Comparison of ENCODE assay signal across 29 mouse cellular contexts in genomic region chr8:22207535-22207934, GRCm38 (mm10). TPM values are rescaled to one million over a fixed set of nuclear protein-coding genes. Genes with fewer than 3 reads are reported as not detected.
DNase-seq lines count a peak whose midpoint lies in the region; ATAC-seq and TF ChIP-seq lines count a peak whose summit lies in the region.
"Had no signal": no experiment of that assay in that cellular context is flagged by ENCODE, and none has a peak within 500 bp of the region (broad histone marks: within the 10 kb centered on the region; RNA-seq: fewer than 3 reads in every experiment).

No protein-coding gene starts in this region.

- H3K4me2 ChIP-seq in heart, embryonic 16.5 days (ENCODE audit: low read depth, low read length), result no peak overlapping the region
- no peak overlapping the region for H3K4me2 ChIP-seq in lung, embryonic 16.5 days (ENCODE audit: low read depth, low read length)
- H3K4me2 ChIP-seq: embryonic facial prominence, embryonic 15.5 days; forebrain, embryonic 13.5 days; limb, embryonic 12.5 days; liver, embryonic 15.5 days; midbrain, embryonic 11.5 days had no signal

- peaks cover 29% of the 10 kb centered on the region for H3K36me3 ChIP-seq in heart, embryonic 16.5 days (ENCODE audit: control insufficient read depth, insufficient read depth)
- peaks cover 17% of the 10 kb centered on the region for H3K36me3 ChIP-seq in lung, embryonic 16.5 days (ENCODE audit: control insufficient read depth, insufficient read depth, low read length)
- H3K36me3 ChIP-seq in forebrain, embryonic 10.5 days (replicated peaks), result peaks cover 77% of the 10 kb centered on the region

- no peaks in the 10 kb centered on the region for H3K27me3 ChIP-seq in heart, embryonic 16.5 days (ENCODE audit: control insufficient read depth, insufficient read depth, low read length)
- no peaks in the 10 kb centered on the region for H3K27me3 ChIP-seq in lung, embryonic 16.5 days (ENCODE audit: control insufficient read depth, insufficient read depth, low read depth, low read length)
- H3K27me3 ChIP-seq in forebrain, embryonic 10.5 days (ENCODE audit: poor library complexity, severe bottlenecking), result no peaks in the 10 kb centered on the region
- H3K27me3 ChIP-seq: embryonic facial prominence, embryonic 15.5 days; forebrain, embryonic 13.5 days; limb, embryonic 12.5 days; liver, embryonic 15.5 days had no signal

- H3K27ac ChIP-seq in gastrocnemius, adult 2 months, result 0 out of 2 replicates have a peak overlapping the region, but pooled peaks have one; percentile 56
- peak overlapping the region; percentile 45 for H3K27ac ChIP-seq in heart, embryonic 16.5 days (ENCODE audit: low read length)
- peak overlapping the region; percentile 63; the same call in 1 of the 2 replicates for H3K27ac ChIP-seq in lung, embryonic 16.5 days (ENCODE audit: low read length)
- H3K27ac ChIP-seq in forebrain, embryonic 10.5 days, result no peak overlapping the region
- H3K27ac ChIP-seq: embryonic facial prominence, embryonic 10.5 days; embryonic facial prominence, embryonic 15.5 days; forebrain, embryonic 13.5 days; left cerebral cortex, adult 2 months; limb, embryonic 12.5 days; liver, embryonic 15.5 days; macrophage had no signal

- DNase-seq in gastrocnemius, adult 2 months, result no peak
- no peak for DNase-seq in gastrocnemius, adult 18-20 months (ENCODE audit: low spot score)
- DNase-seq in heart, postnatal 14 days, result no peak
- no peak for DNase-seq in lung, adult 2 months
- no peak for DNase-seq in forebrain, embryonic 10.5 days (ENCODE audit: extremely low spot score, low spot score)
- DNase-seq in thymus, postnatal 25 days, result no peak
- DNase-seq: adrenal gland, adult 8-10 months; cerebellum, adult 2 months; cerebellum, postnatal 14 days; gastrocnemius, postnatal 36 days; kidney, adult 8-10 months; kidney, postnatal 25 days; right cerebral cortex, postnatal 25 days; thymus, postnatal 14 days had no signal

- no peak overlapping the region for H3K9ac ChIP-seq in heart, embryonic 16.5 days (ENCODE audit: low read length)
- H3K9ac ChIP-seq in lung, embryonic 16.5 days (ENCODE audit: low read length), result no peak overlapping the region
- H3K9ac ChIP-seq: embryonic facial prominence, embryonic 15.5 days; forebrain, embryonic 13.5 days; limb, embryonic 12.5 days; liver, embryonic 15.5 days had no signal

- H3K4me3 ChIP-seq in gastrocnemius, adult 2 months, result no peak overlapping the region
- no peak overlapping the region for H3K4me3 ChIP-seq in heart, embryonic 16.5 days (ENCODE audit: low read length)
- no peak overlapping the region for H3K4me3 ChIP-seq in lung, embryonic 16.5 days (ENCODE audit: low read length)
- no peak overlapping the region for H3K4me3 ChIP-seq in lung, adult 2 months (replicated peaks; ENCODE audit: extremely low read depth, low read depth, low read length)
- H3K4me3 ChIP-seq in forebrain, embryonic 10.5 days, result no peak overlapping the region
- H3K4me3 ChIP-seq: embryonic facial prominence, embryonic 10.5 days; embryonic facial prominence, embryonic 15.5 days; forebrain, embryonic 13.5 days; heart, embryonic 10.5 days; left cerebral cortex, adult 2 months; limb, embryonic 12.5 days; liver, embryonic 15.5 days had no signal

- intact Hi-C loops in gastrocnemius, adult 2 months (cut with DNase I), result no loop called here
- intact Hi-C loops in heart, postnatal 14 days (cut with DNase I), result no loop called here

- no peak for TF ChIP-seq POLR2A in lung, adult 2 months (IDR thresholded peaks at IDR 0.05; ENCODE audit: borderline replicate concordance, extremely low read depth, low read depth, low read length)

- 60% methylated on average over 4 of the region's 4 CpGs for WGBS in heart, embryonic 16.5 days
- WGBS in lung, embryonic 16.5 days, result 67% methylated on average over 4 of the region's 4 CpGs
- WGBS in lung, adult 2 months, result 48% methylated on average over 4 of the region's 4 CpGs
- 92% methylated on average over 4 of the region's 4 CpGs for WGBS in forebrain, embryonic 10.5 days

- ATAC-seq in heart, embryonic 16.5 days (replicated peaks; ENCODE audit: extremely low read depth, insufficient read depth, low FRiP score), result no peak
- ATAC-seq in lung, embryonic 16.5 days (ENCODE audit: low read depth), result no peak
- ATAC-seq: forebrain, embryonic 13.5 days; hindbrain, embryonic 16.5 days; lung, postnatal 0 days; midbrain, embryonic 16.5 days had no signal

- H3K4me1 ChIP-seq in heart, embryonic 16.5 days (ENCODE audit: control insufficient read depth, insufficient read depth, low read length), result peaks cover 4% of the 10 kb centered on the region; the same call in 1 of the 2 replicates
- peaks cover 5% of the 10 kb centered on the region; the same call in 1 of the 2 replicates for H3K4me1 ChIP-seq in lung, embryonic 16.5 days (replicated peaks; ENCODE audit: control insufficient read depth, insufficient read depth, low read length)
- peaks cover 9% of the 10 kb centered on the region for H3K4me1 ChIP-seq in lung, adult 2 months (ENCODE audit: control insufficient read depth, insufficient read depth, low read length)
- H3K4me1 ChIP-seq in forebrain, embryonic 10.5 days, result no peaks in the 10 kb centered on the region
- H3K4me1 ChIP-seq: embryonic facial prominence, embryonic 10.5 days; embryonic facial prominence, embryonic 15.5 days; forebrain, embryonic 13.5 days; limb, embryonic 12.5 days had no signal

- TF ChIP-seq CTCF in gastrocnemius, adult 2 months (IDR thresholded peaks at IDR 0.05), result no peak
- no peak for TF ChIP-seq CTCF in lung, adult 2 months (IDR thresholded peaks at IDR 0.05; ENCODE audit: insufficient read depth, low read length)

- H3K9me3 ChIP-seq in heart, embryonic 16.5 days (replicated peaks; ENCODE audit: control insufficient read depth, low read length), result no peaks in the 10 kb centered on the region
- H3K9me3 ChIP-seq in lung, embryonic 16.5 days (ENCODE audit: control insufficient read depth, low read length), result no peaks in the 10 kb centered on the region
- no peaks in the 10 kb centered on the region for H3K9me3 ChIP-seq in forebrain, embryonic 10.5 days
- H3K9me3 ChIP-seq: embryonic facial prominence, embryonic 10.5 days; embryonic facial prominence, embryonic 15.5 days; forebrain, embryonic 13.5 days; G1E; heart, embryonic 10.5 days; limb, embryonic 12.5 days; liver, embryonic 15.5 days had no signal

RNA-seq across cellular contexts. Expression of gene Vps36, which starts 14.9 kb away (rescaled TPM):
- 10 to 100 TPM; 31.6 to 31.8 TPM for total RNA-seq in gastrocnemius, adult 2 months (2021)
- total RNA-seq in gastrocnemius, adult 18-20 months (2021), result 10 to 100 TPM; 25.5 to 26.3 TPM
- 21.6 and 21.7 TPM in 2 replicates for polyA plus RNA-seq in heart, embryonic 16.5 days (2015; fragmentation: Nextera tagmentation; extraction: Ambion mirVana)
- total RNA-seq in heart, postnatal 14 days (2021), result 10 to 100 TPM; 27.6 to 28.9 TPM
- 47.0 and 47.3 TPM in 2 replicates for polyA plus RNA-seq in lung, embryonic 16.5 days (2015; fragmentation: Nextera tagmentation; extraction: Ambion mirVana)
- 10.1 and 14.6 TPM in 2 replicates for polyA plus RNA-seq in lung, adult 2 months (2012; rRNA removed)
- polyA plus RNA-seq in forebrain, embryonic 10.5 days (2016; fragmentation: Nextera tagmentation; extraction: Ambion mirVana), result 45.8 and 46.3 TPM in 2 replicates

RNA-seq across cellular contexts. Expression of gene Thsd1, which starts 19.6 kb away (rescaled TPM):
- 1 to 10 TPM; 1.6 to 1.9 TPM for total RNA-seq in gastrocnemius, adult 2 months (2021)
- total RNA-seq in gastrocnemius, adult 18-20 months (2021), result 1 to 10 TPM in 1 of 2 experiments, under 1 TPM in 1; 0.89 to 1.3 TPM
- 13.2 and 16.1 TPM in 2 replicates for polyA plus RNA-seq in heart, embryonic 16.5 days (2015; fragmentation: Nextera tagmentation; extraction: Ambion mirVana)
- total RNA-seq in heart, postnatal 14 days (2021), result 1 to 10 TPM; 9.2 to 9.6 TPM
- 34.4 and 35.0 TPM in 2 replicates for polyA plus RNA-seq in lung, embryonic 16.5 days (2015; fragmentation: Nextera tagmentation; extraction: Ambion mirVana)
- polyA plus RNA-seq in lung, adult 2 months (2012; rRNA removed), result 23.1 and 25.5 TPM in 2 replicates
- polyA plus RNA-seq in forebrain, embryonic 10.5 days (2016; fragmentation: Nextera tagmentation; extraction: Ambion mirVana), result 9.8 and 10.5 TPM in 2 replicates
- polyA plus RNA-seq: G1E had no signal

RNA-seq across cellular contexts. Expression of gene Ckap2, which starts 21.9 kb away (rescaled TPM):
- total RNA-seq in gastrocnemius, adult 2 months (2021), result not detected
- under 1 TPM; 0.21 to 0.23 TPM for total RNA-seq in gastrocnemius, adult 18-20 months (2021)
- polyA plus RNA-seq in heart, embryonic 16.5 days (2015; fragmentation: Nextera tagmentation; extraction: Ambion mirVana), result 29.1 and 37.4 TPM in 2 replicates
- total RNA-seq in heart, postnatal 14 days (2021), result 1 to 10 TPM; 4.4 to 5.8 TPM
- polyA plus RNA-seq in lung, embryonic 16.5 days (2015; fragmentation: Nextera tagmentation; extraction: Ambion mirVana), result 55.0 and 55.5 TPM in 2 replicates
- 0.20 and 1.3 TPM in 2 replicates for polyA plus RNA-seq in lung, adult 2 months (2012; rRNA removed)
- polyA plus RNA-seq in forebrain, embryonic 10.5 days (2016; fragmentation: Nextera tagmentation; extraction: Ambion mirVana), result 57.3 and 59.8 TPM in 2 replicates

RNA-seq across cellular contexts. Expression of gene Nek3, which starts 41.3 kb away (rescaled TPM):
- total RNA-seq in gastrocnemius, adult 2 months (2021), result 1 to 10 TPM; 2.8 to 3.4 TPM
- 1 to 10 TPM; 2.1 to 3.2 TPM for total RNA-seq in gastrocnemius, adult 18-20 months (2021)
- polyA plus RNA-seq in heart, embryonic 16.5 days (2015; fragmentation: Nextera tagmentation; extraction: Ambion mirVana), result 4.9 and 5.3 TPM in 2 replicates
- 1 to 10 TPM; 1.9 to 2.2 TPM for total RNA-seq in heart, postnatal 14 days (2021)
- 5.1 and 5.6 TPM in 2 replicates for polyA plus RNA-seq in lung, embryonic 16.5 days (2015; fragmentation: Nextera tagmentation; extraction: Ambion mirVana)
- polyA plus RNA-seq in lung, adult 2 months (2012; rRNA removed), result 0.88 and 1.5 TPM in 2 replicates
- 5.8 and 6.1 TPM in 2 replicates for polyA plus RNA-seq in forebrain, embryonic 10.5 days (2016; fragmentation: Nextera tagmentation; extraction: Ambion mirVana)

Comparison
In these comparisons a context has a peak if more than half of its experiments do, and no peak if none do; other contexts are left out.
1. RNA of gene Ckap2, which starts 21.9 kb away (polyA plus RNA-seq): 57.3 to 59.8 TPM in forebrain, embryonic 10.5 days, 55.0 to 55.5 TPM in lung, embryonic 16.5 days and 29.1 to 37.4 TPM in heart, embryonic 16.5 days; 0.20 to 1.3 TPM in lung, adult 2 months; every median in the first group is over 10 times any median in the second.